Mouse (Mus musculus) neural tube, embryonic 13.5 days (tissue): Measurements from ENCODE around the gene Cbs. TPM values are rescaled to one million over a fixed set of nuclear protein-coding genes. Genes with fewer than 3 reads are reported as not detected.

Experiments used
- ATAC-seq: fragments of 200-750 bp; cut with Nextera tagmentation; 2 replicates; pipeline ENCODE4 v1.8.0; 2017; ENCODE audit warnings: low read depth, mild to moderate bottlenecking, moderate TSS enrichment, moderate library complexity
- H3K27ac ChIP-seq: fragments of 300-500 bp; sonication (generic); replicated peaks from 2 replicates; pipeline ENCODE4 v1.5.1; 2015; ENCODE audit warnings: moderate library complexity, mild to moderate bottlenecking, inconsistent platforms
- H3K27me3 ChIP-seq: fragments of 300-500 bp; sonication (generic); 2 replicates; pipeline ENCODE4 v1.6.1; 2015; ENCODE audit warnings: mild to moderate bottlenecking, inconsistent platforms
- H3K36me3 ChIP-seq: fragments of 300-500 bp; sonication (generic); 2 replicates; pipeline ENCODE4 v1.6.1; 2015; ENCODE audit warnings: mild to moderate bottlenecking, inconsistent platforms
- H3K4me1 ChIP-seq: fragments of 300-500 bp; sonication (generic); replicated peaks from 2 replicates; pipeline ENCODE4 v1.6.1; 2015; ENCODE audit warnings: inconsistent platforms
- H3K4me2 ChIP-seq: fragments of 300-500 bp; sonication (generic); 2 replicates; pipeline ENCODE4 v1.6.1; 2015; ENCODE audit warnings: inconsistent platforms, mild to moderate bottlenecking, moderate library complexity
- H3K4me3 ChIP-seq: fragments of 300-500 bp; sonication (generic); 2 replicates; pipeline ENCODE4 v1.5.1; 2015; ENCODE audit warnings: mild to moderate bottlenecking, inconsistent platforms
- H3K9ac ChIP-seq: fragments of 300-500 bp; sonication (generic); 2 replicates; pipeline ENCODE4 v1.6.1; 2015; ENCODE audit warnings: moderate library complexity, mild to moderate bottlenecking, inconsistent platforms
- H3K9me3 ChIP-seq: fragments of 300-500 bp; sonication (generic); 2 replicates; pipeline ENCODE4 v1.6.1; 2016; ENCODE audit warnings: inconsistent platforms
- WGBS: fragments of 180-500 bp; shearing (Covaris S2); methylation state at CpG from one replicate; pipeline ENCODE4 v1.1.7; 2015; 5-methylcytosine and 5-hydroxymethylcytosine counted together
- polyA plus RNA-seq: library from polyadenylated mRNA; unstranded; fragments of >200 nt; fragmentation: Nextera tagmentation; extraction: Ambion mirVana; gene quantifications from 2 replicates; pipeline ENCODE4 v1.2.1, GENCODE M21; 2015

The Cbs gene
- polyA plus RNA-seq, 1 experiment from 2014 or later = 8.3 TPM

DNA sequence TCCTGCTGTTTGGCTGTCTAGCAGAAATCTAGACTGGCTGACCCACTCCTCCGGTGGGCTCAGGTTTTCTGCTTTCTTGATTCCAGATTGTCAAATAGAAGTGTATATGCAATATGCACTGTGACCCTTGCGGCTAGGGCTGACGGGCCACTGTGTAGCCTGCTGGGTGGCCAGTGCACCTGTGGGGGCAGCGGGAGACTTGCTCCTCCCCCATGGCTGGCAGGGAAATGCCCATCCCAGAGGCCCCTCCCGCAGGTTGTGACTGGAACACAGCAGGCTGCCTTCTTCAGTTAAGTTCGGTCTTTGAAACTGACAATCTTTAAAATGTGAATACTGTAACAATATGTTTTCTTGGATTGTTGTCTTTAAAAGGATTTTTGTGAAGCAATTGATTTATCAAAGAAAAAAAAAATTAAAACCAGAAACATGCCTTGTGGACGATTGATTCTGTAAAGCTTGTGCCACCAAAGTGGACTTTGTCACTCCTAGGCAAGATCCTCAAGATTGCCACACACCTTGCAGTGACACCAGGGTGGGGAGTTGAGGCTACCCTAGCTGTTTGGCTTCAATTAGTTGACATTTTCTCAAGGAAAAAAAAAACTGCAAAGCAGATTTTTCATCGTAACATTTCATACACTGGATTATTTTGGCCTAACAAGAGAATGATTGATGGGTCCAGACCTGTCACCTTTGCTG lies 29.6 kb downstream of the Cbs start:
- no peak overlapping the region for H3K9ac ChIP-seq
- no peak for ATAC-seq
- no peaks in the 10 kb centered on the region for H3K4me1 ChIP-seq
- no peak overlapping the region for H3K4me3 ChIP-seq
- no peak overlapping the region for H3K27ac ChIP-seq
- H3K36me3 ChIP-seq = peaks cover 61% of the 10 kb centered on the region
- H3K4me2 ChIP-seq = no peak overlapping the region
- H3K9me3 ChIP-seq = no peaks in the 10 kb centered on the region
- H3K27me3 ChIP-seq = no peaks in the 10 kb centered on the region
- 78% methylated on average over 8 of the region's 8 CpGs for WGBS

DNA sequence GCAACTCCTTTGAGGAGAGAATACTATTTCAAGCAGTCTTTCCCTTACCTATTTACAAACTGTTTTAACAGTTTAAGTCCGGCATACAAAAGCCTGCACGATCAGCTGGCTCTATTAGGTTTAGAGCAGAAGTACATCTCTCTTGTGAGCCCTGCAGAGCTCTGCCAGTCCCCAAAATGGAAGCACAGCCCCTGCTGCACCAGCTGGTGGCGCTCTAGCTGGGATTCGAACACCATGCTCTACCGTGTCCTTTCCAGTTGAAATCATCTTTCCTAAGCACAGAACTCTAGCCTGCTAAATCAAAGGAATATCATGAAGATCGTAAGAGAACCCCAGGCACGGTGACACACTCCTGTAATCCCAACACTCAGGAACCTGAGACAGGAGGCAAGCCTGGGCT lies 30.6 kb downstream of the Cbs start:
- H3K9ac ChIP-seq = no peak overlapping the region
- H3K27me3 ChIP-seq = no peaks in the 10 kb centered on the region
- H3K4me3 ChIP-seq = no peak overlapping the region
- H3K27ac ChIP-seq = no peak overlapping the region
- ATAC-seq = no peak
- H3K9me3 ChIP-seq = no peaks in the 10 kb centered on the region
- H3K36me3 ChIP-seq = peaks cover 70% of the 10 kb centered on the region
- H3K4me1 ChIP-seq = no peaks in the 10 kb centered on the region
- H3K4me2 ChIP-seq = no peak overlapping the region
- 85% methylated on average over 7 of the region's 7 CpGs for WGBS

DNA sequence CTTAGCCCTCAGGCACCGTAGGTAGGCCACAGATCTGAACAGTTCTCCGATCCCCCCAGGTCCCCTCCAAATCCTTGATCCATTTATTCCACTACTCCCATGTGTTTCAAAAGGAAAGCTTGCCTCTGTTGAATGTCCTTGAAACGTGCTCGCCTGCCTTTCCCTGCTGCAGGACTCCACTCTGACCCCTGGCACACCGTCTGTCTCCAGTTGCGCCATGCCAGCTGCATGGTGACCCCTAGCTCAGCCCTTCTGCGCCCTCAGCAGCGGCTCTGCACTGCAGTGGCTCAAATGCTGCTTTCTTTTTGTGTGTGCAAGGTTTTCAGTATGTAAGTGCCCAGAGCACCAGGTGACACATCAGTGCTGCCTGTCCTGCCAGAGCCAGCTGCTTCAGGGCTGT lies 38.4 kb downstream of the Cbs start:
- H3K4me1 ChIP-seq = peaks cover 8% of the 10 kb centered on the region; the same call in 1 of the 2 replicates
- H3K36me3 ChIP-seq = peaks cover 90% of the 10 kb centered on the region
- H3K9ac ChIP-seq = no peak overlapping the region
- WGBS = 93% methylated on average over 8 of the region's 8 CpGs
- no peak overlapping the region for H3K4me2 ChIP-seq
- no peak overlapping the region for H3K27ac ChIP-seq
- no peak overlapping the region for H3K4me3 ChIP-seq
- no peaks in the 10 kb centered on the region for H3K9me3 ChIP-seq
- H3K27me3 ChIP-seq = no peaks in the 10 kb centered on the region
- no peak for ATAC-seq

DNA sequence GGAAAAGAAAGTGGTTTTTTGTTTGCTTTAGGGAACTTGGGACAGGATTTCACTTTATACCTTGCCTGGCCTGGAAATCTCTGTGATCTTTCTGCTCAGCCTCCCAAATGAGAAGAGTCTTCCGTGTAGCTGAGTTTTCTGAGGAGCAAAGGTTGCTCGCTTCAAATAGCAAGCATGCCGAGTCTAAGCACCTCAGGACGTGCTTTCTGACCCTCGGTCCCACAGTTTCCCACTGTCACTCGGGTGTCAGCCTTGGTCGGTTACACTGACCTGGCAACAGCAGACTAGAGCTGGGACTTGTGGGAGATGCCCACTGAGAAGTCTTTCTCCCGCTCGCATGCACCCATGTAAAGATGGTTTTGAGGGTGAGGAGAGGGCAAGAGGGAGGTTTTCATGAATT lies 39.1 kb downstream of the Cbs start:
- H3K4me2 ChIP-seq = no peak overlapping the region
- H3K9me3 ChIP-seq = no peaks in the 10 kb centered on the region
- no peak overlapping the region for H3K4me3 ChIP-seq
- ATAC-seq = no peak
- peaks cover 8% of the 10 kb centered on the region; the same call in 1 of the 2 replicates for H3K4me1 ChIP-seq
- H3K27ac ChIP-seq = no peak overlapping the region
- H3K27me3 ChIP-seq = no peaks in the 10 kb centered on the region
- peaks cover 90% of the 10 kb centered on the region for H3K36me3 ChIP-seq
- 89% methylated on average over 9 of the region's 9 CpGs for WGBS
- H3K9ac ChIP-seq = no peak overlapping the region

DNA sequence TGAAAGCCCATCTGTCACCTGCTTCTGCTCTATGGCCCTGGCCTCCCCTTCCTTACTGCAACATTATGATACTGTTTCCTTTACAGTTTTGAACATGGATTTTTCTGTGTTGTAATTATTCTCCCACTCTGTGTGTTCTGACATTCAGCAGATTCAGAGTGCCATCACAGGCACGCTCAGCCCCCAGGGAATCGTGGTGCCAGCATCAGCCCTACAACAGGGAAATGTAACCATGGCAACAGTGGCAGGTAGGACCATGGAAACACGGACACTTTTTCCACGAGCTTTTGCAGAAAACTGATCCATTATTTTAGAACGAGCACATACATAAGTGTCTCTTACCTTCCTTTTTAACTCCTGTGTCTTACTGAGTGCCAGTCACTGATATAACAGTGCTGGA lies 42.0 kb downstream of the Cbs start:
- H3K36me3 ChIP-seq = peaks cover 93% of the 10 kb centered on the region
- no peak overlapping the region for H3K4me2 ChIP-seq
- 71% methylated on average over 5 of the region's 5 CpGs for WGBS
- peak overlapping the region; percentile 9; the same call in 1 of the 2 replicates for H3K27ac ChIP-seq
- no peak overlapping the region for H3K4me3 ChIP-seq
- no peak for ATAC-seq
- H3K9me3 ChIP-seq = no peaks in the 10 kb centered on the region
- no peaks in the 10 kb centered on the region for H3K27me3 ChIP-seq
- H3K9ac ChIP-seq = peak overlapping the region; percentile 44; the same call in 1 of the 2 replicates
- H3K4me1 ChIP-seq = peaks cover 8% of the 10 kb centered on the region; the same call in 1 of the 2 replicates

- ATAC-seq = no peak
- no peaks in the 10 kb centered on the region for H3K27me3 ChIP-seq
- WGBS = 74% methylated on average over 7 of the region's 7 CpGs
- peaks cover 8% of the 10 kb centered on the region; the same call in 1 of the 2 replicates for H3K4me1 ChIP-seq
- H3K36me3 ChIP-seq = peaks cover 92% of the 10 kb centered on the region
- H3K9ac ChIP-seq = no peak overlapping the region
- H3K9me3 ChIP-seq = no peaks in the 10 kb centered on the region
- H3K4me2 ChIP-seq = no peak overlapping the region
- H3K4me3 ChIP-seq = no peak overlapping the region
- H3K27ac ChIP-seq = peak overlapping the region; percentile 9; the same call in 1 of the 2 replicates
Measured at GRCm38 (mm10) chr17:31594590-31594989, 42.4 kb downstream of the Cbs start.

GRCm38 (mm10) chr17:31590846-31591245 lies 46.2 kb downstream of the Cbs start:
- Histone ChIP-seq H3K4me1 (peaks cover 8% of the 10 kb centered on the region; the same call in 1 of the 2 replicates), H3K27me3 (no peaks in the 10 kb centered on the region), H3K36me3 (peaks cover 84% of the 10 kb centered on the region), H3K4me2 (no peak overlapping the region), H3K9me3 (no peaks in the 10 kb centered on the region), H3K4me3 (no peak overlapping the region), H3K9ac (no peak overlapping the region), H3K27ac (no peak overlapping the region)
- 89% methylated on average over 11 of the region's 11 CpGs for WGBS
- no peak for ATAC-seq

DNA sequence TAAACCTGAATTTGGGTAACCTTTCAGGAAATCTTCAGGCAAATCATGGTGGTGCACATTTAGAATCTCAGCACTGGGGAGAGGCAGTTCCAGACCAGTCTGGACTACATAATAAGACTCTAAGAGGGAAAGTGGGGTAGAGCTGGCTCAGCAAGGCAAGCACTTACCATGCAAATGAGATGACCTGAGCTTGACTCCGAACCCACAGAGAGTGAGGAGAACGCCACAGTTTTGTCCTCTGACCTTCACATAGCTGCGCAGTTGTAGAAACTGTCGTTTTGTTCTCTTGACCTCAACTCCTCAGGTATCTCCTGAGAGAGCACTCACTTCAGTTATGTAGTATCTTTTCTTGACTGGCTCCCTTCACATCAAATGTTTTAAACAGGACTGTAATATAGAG lies 48.3 kb downstream of the Cbs start:
- Histone ChIP-seq H3K9ac (no peak overlapping the region), H3K36me3 (peaks cover 81% of the 10 kb centered on the region), H3K4me1 (peaks cover 3% of the 10 kb centered on the region), H3K27me3 (no peaks in the 10 kb centered on the region), H3K4me2 (no peak overlapping the region), H3K9me3 (no peaks in the 10 kb centered on the region), H3K4me3 (no peak overlapping the region), H3K27ac (no peak overlapping the region)
- WGBS = 88% methylated on average over 4 of the region's 4 CpGs
- no peak for ATAC-seq

DNA sequence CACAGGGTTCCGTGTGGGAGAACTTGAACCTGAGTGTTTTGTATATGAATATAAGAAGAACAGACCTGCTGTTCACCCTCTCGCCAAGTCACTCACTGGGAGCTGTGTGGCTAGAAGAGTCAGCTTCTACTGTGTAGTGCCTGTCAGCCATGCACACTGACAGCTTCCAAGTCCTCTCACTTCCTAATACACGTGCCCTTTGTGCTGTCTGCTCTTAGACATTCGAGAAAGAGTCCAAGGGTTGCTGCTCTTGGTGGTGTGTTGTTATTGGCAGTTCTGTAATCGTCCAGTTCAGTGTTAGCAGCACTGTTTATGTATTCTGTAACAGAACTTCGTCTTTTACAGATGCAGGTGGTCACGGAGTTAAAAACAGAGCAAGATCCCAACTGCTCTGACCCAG lies 48.9 kb downstream of the Cbs start:
- no peaks in the 10 kb centered on the region for H3K9me3 ChIP-seq
- no peak overlapping the region for H3K9ac ChIP-seq
- peaks cover 9% of the 10 kb centered on the region for H3K4me1 ChIP-seq
- H3K27me3 ChIP-seq = no peaks in the 10 kb centered on the region
- H3K4me2 ChIP-seq = no peak overlapping the region
- H3K4me3 ChIP-seq = no peak overlapping the region
- H3K27ac ChIP-seq = no peak overlapping the region
- ATAC-seq = no peak
- H3K36me3 ChIP-seq = peaks cover 76% of the 10 kb centered on the region
- WGBS = 83% methylated on average over 7 of the region's 7 CpGs

GRCm38 (mm10) chr17:31583781-31584180 lies 53.3 kb downstream of the Cbs start:
- ATAC-seq = no peak

DNA sequence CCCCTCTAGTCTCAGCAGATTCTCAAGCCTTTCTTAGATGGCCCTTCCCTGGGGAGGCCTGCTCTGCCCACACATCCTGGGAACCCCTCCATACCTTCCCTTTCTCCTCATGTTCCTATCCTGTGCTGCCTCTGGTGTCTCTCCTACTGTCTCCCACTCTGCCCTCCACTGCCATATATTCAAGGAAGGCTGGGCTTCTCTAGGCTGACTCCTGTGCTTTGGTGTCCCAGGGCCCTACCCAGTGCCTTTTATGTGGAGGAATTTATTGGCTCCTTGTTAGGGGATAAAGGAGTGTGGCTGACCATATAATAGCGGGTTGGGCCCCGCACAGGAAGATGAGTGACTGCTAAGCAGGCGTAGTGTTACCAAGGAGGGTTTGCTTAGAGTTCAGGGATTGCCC lies 53.9 kb downstream of the Cbs start:
- H3K9ac ChIP-seq = peak overlapping the region; percentile 41; the same call in 1 of the 2 replicates
- peaks cover 28% of the 10 kb centered on the region for H3K36me3 ChIP-seq
- no peak overlapping the region for H3K4me3 ChIP-seq
- no peak for ATAC-seq
- H3K4me2 ChIP-seq = no peak overlapping the region
- no peaks in the 10 kb centered on the region for H3K9me3 ChIP-seq
- WGBS = 8% methylated on average over 3 of the region's 3 CpGs
- H3K27me3 ChIP-seq = no peaks in the 10 kb centered on the region
- peaks cover 44% of the 10 kb centered on the region for H3K4me1 ChIP-seq
- H3K27ac ChIP-seq = peak overlapping the region; percentile 65

More at GRCm38 (mm10) chr17:31583781-31584180, 53.3 kb downstream of the Cbs start:
- Histone ChIP-seq H3K9me3 (no peaks in the 10 kb centered on the region), H3K9ac (no peak overlapping the region), H3K36me3 (peaks cover 34% of the 10 kb centered on the region), H3K27me3 (no peaks in the 10 kb centered on the region), H3K4me2 (no peak overlapping the region), H3K4me3 (no peak overlapping the region), H3K27ac (peak overlapping the region; percentile 65), H3K4me1 (peaks cover 44% of the 10 kb centered on the region)
- WGBS = 75% methylated on average over 6 of the region's 6 CpGs

- Histone ChIP-seq H3K9me3 (no peaks in the 10 kb centered on the region), H3K4me2 (no peak overlapping the region), H3K9ac (no peak overlapping the region), H3K4me1 (peaks cover 44% of the 10 kb centered on the region), H3K27me3 (no peaks in the 10 kb centered on the region), H3K4me3 (no peak overlapping the region), H3K36me3 (peaks cover 17% of the 10 kb centered on the region), H3K27ac (peak overlapping the region; percentile 47)
- WGBS = 40% methylated on average over 3 of the region's 3 CpGs
- peak; percentile 58; the same call in 1 of the 2 replicates for ATAC-seq
Measured at GRCm38 (mm10) chr17:31580344-31580743, 56.7 kb downstream of the Cbs start.
